Mouse (Mus musculus) MN1 (cell line): Measurements from ENCODE around the gene Aurkb.
A peak's percentile ranks its signal among the peaks of the same experiment; 100 is the strongest.

Source experiments
- DNase-seq: peaks from one replicate; pipeline ENCODE4 v3.0.0-alpha.2; 2016; ENCODE audit warnings: low spot score

Gene Aurkb

DNA sequence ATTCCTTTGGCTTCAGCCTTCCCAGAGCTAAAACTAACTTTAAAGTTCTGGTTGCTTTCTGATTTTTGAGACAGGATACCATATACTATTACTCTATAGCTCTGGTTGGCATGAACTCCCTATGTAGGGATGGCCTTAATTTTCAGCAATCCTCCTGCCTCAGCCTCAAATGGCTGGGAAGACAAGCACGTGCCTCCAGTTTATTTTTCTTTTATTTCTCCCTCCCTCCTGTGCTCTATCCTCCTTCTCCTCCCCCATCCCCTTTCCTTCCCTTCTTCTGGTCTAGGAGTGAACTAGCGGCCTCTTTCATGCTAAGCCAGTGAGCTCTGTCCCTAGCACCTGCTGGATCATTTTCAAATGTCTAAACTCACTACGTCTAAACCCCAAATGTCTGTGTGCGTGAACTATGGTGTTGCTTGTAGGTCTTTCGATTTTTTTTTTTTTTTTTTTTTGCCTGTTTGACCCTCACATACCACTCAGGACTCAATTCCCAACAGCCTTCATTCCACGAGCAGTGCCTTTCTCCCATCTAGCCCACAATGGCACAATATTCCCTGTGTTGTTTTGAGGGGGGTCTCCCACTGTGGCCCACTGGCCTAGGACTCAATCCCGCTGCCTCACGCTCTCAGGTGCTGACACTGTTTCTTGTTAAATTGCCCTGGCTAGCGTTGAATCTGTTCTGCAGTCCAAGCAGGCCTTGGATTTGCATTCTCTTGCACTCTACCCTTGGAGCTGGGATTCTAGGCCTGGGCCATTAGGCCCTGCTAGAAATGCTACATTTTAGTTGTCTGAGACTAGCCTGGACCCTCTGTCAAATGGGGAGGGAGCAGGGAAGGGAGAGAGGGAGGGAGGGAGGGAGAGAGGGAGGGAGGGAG, 19.0 kb downstream of the Aurkb start:
- DNase-seq, result no peak

DNA sequence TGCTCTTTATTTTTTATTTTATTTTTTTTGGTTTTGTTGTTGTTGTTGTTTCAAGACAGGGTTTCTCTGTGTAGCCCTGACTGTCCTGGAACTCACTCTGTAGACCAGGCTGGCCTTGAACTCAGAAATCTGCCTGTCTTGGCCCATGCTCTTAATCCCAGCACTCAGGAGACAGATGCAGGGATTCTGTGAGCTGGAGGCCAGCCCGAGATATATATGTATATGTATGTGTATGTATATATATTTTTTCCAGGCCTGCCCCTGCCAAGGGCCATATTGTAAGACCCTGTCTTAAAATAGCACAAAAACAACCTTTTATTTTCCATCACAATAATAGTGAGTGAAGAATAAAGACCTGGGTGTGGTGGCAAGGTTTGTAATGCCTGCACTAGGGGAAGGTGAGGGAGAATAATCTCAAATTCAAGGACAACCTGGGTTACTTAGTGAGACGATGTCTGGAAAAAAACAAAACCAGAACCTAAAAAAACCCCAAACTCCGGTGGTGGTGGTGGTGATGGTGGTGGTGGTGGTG, 20.0 kb downstream of the Aurkb start:
- no peak for DNase-seq

DNA sequence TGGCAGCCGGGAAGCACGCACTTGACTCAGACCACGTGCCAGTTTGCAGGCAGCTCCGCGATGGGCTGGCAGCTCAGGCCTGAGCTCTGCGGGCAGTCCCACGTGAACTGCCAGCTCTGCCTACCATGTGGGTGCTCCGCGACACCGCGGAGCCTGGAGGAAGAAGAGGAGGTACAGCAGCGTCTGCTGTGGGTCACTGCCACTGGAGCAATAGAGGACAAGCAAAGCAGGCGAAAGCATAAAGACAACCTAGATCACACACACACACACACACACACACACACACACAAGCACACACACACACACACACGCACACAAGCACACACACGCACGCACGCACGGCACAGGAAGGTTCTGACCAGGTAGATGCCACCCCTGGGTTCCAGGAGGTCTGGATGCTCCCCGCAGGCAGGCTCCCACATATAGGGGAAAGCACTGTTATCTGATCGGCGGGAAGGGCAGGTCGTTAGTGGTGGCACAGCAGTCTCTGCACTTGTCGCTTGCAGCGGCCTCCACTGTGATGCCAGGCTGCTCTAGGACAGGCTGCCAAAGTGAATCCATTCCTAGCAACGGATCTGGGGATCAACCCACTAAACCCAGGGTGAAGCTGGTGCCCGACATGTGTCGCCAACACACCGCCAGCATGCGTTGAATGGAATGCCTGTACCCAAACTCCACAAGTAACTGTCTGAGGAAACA, 20.9 kb downstream of the Aurkb start:
- peak; percentile 72 for DNase-seq

DNA sequence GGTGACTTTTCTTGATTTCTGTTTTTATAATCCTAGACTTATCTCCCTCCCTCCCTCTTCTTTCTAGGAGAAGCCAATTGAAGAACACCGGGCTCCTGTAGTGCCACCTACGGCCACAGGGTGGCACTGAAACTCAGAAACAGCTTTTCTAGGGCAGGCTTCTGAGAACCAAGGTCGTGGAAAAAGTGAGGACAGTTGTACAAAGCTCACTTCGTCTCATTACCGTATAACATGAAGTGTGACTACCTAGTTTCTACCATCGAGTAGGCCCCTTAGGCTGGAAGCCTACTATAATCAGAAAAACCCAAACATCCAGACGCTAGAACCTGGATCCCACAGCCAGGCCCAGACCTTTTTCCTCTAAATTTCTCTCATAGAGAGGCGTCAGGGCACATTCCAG, 21.5 kb downstream of the Aurkb start:
- peak; percentile 90 for DNase-seq

DNA sequence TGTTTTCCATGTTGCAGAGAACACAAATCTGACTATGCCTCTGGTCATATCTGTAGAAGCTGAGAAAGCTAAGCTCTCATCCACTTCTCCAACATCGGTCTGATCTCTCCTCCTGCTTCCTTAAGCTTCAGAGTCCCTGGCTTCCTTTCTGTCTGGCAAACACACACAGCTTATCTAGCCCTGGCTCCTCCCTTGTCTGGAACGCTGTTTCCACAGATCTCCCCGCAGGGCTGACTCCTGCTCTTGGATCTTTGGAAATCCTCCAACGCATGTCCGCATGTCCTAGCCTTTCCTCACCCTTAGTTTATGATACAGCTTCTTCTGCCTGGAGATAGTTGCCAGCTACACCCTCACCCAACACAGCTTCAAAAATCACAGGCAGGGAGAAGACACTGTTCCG, 22.2 kb downstream of the Aurkb start:
- DNase-seq, result peak; percentile 43

DNA sequence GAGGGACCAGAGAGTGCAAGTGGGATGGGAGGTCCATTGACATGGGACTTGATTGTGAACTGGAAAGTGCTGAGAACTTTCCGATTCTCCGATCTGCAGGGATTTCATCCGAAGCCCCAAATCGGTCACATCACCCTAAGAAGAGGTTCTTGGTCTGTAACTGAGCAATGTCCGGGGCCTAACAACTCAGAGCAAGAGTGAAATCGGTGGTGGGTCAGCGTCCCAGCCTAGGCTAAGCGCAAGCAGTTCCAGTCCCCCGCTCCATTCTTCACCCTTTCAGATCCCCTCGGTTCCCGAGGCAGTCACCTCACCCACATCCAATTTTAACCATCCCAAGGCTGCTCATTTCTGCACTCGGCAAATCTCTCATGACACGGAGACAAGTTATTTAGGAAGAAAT, 24.6 kb downstream of the Aurkb start:
- DNase-seq, result no peak

DNA sequence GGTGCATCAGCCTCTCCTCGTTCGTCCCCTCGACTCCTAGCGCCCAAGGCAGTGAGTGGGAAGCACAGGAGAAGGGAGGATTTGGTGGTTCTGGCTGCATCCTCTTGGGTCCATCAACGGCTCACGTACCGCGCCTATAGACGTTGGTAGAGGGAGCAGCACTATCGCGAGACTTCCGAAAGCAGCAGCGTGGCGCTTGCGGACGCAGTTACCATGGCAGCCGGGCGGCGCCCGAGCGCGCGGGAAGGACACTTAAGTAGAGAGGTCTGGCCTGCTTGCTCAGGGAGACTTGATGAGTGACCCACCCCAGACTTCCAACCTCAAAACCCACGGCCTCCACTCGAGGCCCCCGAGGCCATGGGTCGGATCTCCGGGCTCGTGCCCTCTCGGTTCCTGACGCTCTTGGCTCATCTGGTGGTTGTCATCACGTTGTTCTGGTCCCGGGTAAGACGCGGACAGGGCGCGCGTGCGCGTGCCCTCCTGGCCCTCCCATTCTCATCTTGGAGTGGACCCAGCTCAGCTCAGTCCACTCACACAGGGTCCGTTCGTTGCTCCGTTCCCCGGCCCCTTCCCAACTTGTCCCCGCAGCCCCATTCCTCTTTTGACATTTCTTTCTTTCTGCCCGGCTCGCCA, 25.3 kb downstream of the Aurkb start, which contains the start of gene Tmem107:
Gene Tmem107 (plus strand): TSS at position 217 of the 633 bp plus-strand sequence.
- peak; percentile 96 for DNase-seq

DNA sequence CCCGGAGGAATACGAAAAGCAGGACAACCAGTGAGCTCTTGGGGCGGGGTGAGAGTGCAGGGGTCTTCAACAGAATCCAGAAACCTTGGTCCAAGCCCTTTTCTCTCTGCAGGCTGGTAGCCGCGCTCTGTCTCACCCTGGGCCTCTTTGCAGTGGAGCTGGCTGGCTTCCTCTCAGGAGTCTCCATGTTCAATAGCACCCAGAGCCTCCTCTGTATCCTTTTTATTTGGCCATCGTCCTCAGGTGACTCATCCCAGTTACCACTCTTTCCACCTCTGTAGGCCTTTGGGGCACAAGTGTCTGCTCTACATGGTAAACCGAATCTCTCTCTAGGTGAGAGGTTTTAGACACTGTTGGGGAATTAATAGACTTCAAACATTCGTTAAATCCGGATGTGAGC, 25.8 kb downstream of the Aurkb start:
- peak; percentile 43 for DNase-seq

DNA sequence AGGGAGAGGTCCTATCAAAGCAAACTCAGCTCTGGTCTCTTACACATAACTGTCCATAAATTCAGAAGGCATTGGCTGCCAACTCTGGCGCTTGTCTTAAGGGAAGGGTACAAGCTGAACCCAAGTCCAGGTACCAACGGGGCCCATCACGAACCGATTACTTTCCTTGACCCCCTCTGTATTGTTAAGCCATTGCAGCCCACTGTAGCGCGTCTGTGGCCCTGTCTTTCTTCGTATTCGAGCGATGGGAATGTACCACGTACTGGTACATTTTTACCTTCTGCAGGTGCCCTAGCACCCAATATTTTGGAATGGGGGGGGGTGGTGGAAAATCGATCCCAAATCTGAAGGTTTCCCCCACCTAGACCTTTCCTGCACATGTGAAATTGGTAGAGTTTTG, 26.8 kb downstream of the Aurkb start:
- DNase-seq, result no peak

DNA sequence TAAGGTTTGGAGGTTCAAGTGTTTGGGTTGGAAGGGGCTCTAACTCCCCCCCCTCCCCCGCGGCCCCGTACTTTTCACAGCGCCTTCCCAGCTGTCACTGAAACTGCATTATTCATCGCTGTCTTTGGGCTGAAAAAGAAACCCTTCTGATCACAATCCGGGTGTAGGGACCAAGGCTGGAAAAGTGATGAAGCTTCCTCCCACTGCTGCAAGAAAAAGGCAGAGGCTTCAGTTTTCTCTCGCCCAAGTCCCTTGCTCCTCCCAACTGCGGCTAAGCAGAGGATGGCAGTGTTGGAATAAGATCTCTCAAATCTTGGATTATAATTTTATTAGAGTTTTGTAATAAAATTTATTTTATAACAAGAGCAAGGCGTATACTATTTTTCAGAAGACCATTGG, 27.2 kb downstream of the Aurkb start:
- no peak for DNase-seq

DNA sequence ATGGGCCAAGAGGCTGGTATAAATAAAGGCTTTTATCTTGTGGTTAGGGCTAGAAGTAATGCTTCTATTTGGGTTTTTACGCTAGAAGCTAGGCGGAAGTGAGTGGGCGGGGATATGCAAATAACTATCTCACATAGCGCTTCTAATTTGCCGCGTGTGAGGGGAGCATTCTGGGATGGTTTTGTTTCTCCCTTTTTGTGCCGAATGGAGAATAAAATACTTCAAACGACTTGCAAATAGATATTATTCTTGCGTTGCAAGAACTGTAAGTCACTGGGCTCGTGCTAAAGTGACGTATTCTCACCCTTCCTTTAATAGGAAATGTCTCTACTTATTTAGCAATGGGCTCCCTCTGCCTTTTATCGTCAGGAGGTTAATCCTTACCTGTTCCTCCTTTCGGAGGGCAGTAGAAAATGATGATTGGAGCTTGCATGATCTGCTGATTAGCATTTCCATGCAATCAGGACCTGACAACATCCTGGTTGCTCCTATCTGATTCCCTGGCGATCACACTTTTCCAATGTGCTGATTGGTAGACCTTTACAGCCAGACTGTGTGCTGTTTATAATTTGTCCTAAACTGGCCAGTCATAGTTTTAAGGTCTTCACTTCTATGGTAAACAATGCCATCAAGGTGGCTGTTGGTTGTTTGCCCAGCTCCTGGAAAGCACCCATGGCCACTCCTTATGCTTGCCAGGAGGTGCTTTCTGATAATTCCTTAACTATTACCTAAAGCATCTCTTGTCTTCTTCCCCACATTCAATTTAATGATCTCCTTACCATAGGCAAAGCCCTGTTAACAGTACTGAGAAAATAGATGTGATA, 27.8 kb downstream of the Aurkb start:
- DNase-seq, result peak; percentile 93

DNA sequence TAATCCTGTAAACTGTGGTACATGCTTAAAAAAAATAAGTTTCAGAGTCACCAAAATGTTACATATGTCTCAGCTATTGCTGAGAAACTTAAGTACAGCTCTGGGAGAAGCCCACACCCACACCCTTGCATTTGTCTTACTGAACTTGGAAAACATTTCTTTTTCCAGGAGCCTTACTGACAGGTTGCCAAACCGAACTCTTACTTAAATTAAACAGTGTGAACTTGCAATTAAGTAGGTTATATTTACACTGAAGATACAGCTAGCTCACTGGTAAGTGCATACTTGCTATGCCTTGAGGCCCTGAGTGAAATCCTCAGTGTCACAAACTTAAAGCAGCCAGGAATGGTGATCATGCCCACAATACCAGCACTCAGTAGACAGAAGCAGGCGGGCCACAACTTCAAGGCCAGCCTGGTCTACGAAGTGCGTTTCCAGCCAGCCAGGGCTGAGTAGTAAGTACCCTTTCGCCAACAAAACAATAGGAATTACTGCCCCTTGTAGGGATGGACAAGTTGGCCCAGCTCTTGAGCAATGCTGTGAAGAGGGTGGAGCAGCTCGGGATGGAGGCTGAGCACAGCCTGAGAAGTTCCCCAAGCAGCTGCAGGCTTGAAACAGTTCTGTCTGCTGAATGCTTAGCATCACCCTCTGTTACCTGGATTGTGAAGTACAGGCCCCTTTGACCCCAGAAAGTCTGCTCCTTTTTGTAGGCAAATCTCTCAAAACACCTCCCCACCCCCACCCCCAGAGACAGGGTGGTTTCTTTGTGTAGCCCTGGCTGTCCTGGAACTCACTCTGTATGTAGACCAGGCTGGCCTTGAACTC, 28.7 kb downstream of the Aurkb start:
- no peak for DNase-seq

DNA sequence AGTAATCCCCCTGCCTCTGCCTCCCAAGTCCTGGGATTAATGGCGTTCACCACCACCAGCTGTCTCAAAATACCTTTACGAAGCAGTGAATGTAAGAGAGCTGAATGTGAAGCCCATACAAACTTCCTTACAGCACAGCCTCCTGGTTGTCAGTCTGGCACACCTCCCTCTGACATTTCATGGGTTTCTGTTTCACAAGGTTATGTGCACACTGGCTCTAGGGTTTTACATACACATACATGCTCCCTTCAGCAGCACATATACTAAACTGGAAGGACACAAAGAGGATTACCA, 29.3 kb downstream of the Aurkb start:
- DNase-seq, result no peak

DNA sequence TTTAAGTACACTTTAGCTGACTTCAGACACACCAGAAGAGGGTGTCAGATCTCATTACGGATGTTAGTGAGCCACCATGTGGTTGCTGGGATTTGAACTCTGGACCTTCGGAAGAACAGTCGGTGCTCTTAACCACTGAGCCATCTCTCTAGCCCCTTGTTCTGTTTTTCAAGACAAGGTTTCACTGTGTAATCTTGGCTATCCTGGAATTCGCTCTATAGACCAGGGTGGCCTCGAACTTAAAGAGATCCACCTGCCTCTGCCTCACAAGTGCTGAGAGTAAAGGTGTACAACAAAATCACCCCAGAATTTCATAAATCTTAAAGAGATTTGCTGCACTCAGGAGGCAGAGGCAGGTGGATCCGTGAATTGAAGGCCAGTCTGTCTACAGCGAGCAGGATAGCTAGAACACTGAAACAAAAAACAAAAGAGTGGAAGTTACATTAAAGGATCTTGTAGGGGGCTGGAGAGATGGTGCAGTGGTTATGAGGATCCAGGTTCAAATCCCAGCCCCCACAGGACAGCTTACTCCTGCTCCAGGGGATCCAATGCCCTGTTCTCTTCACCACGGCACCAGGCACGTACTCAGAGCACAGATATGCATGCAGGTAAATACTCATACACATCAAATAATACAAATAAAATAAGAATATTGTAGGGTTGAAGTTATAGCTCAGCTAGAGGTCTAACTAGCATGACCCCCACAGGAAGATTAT, 30.5 kb downstream of the Aurkb start:
- DNase-seq, result no peak

DNA sequence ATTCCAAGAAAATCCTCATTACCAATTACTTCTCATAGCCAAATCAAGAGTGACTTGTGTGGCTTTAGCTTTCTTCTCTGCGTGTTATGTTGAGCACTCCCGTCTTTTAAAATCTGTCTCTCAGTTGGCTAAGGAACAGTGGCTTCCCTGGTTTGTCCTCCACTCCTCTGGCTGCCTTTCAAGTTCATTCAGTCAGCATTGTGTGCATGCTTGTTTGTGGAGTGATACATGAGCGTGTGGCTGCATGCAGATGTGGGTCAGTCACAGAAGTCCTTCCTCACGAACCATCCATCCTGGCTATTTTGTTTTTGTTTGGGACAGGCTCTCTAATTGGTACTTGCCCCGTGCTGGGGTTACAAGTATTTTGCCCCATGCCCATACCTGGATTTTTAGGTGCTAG, 31.1 kb downstream of the Aurkb start:
- DNase-seq, result no peak

DNA sequence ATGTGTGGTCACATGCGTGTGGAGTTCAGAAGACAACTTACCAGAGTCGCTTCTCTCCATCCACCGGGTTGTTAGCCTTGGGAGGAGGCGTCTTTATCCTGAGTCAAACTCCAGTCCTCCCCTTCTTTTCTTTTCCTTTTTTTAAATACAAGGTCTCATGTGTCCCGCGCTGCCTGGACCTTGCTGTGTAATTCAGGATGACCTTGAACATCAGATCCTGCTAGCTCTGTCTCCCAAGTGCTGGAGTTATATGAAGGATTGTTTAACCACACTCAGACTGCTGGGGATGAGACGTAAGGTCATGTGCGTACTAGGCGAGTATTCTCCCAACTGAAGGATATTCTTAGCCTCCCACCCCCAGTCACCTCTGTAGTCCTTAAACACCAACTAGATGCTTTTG, 31.9 kb downstream of the Aurkb start:
- DNase-seq, result no peak

DNA sequence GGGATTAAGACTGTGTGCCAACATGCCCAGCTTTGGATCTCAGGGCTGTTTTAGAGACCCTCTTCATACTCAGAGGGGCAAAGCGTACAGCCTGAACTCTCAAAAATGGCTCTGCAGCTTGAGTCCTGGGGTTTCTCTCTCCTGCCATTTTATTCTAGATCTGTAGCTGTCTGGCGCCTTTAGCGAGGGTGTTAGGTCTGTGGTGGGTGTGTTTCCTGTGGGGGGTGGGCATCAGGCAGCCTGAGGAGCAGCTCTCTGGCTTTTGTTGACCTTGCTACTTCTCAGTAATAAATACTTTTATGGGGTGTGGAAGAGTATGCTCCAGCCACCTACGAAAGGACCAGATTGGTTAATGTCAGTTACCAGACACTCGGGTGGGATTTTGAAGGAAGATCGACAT, 32.6 kb downstream of the Aurkb start:
- no peak for DNase-seq

DNA sequence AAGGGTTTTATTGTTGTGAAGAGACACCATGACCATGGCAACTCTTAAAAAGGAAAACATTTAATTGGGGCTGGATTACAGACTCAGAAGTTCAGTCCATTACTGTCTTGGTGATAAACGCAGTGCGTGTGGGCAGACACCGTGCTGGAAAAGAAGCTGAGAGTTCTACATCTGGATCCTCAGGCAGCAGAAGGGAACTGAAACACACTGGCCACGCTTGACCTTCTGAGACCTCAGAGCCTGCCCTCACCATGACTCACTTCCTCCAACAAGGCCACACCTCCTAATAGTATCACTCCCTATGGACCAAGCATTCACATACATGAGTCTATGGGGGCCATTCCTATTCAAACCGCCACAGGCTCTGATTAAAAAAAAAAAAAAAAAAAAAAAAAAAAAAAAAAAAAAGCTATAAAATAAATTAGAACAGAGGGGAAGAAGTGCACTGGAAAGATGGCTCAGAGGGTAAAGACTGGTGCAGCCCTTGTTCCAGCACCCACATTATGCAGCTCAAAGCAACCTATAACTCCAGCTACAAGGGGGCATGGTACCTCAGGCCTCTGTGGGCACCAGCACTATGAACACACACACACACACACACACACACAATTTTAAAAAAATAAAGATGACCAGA, 33.5 kb downstream of the Aurkb start:
- peak; percentile 70 for DNase-seq

DNA sequence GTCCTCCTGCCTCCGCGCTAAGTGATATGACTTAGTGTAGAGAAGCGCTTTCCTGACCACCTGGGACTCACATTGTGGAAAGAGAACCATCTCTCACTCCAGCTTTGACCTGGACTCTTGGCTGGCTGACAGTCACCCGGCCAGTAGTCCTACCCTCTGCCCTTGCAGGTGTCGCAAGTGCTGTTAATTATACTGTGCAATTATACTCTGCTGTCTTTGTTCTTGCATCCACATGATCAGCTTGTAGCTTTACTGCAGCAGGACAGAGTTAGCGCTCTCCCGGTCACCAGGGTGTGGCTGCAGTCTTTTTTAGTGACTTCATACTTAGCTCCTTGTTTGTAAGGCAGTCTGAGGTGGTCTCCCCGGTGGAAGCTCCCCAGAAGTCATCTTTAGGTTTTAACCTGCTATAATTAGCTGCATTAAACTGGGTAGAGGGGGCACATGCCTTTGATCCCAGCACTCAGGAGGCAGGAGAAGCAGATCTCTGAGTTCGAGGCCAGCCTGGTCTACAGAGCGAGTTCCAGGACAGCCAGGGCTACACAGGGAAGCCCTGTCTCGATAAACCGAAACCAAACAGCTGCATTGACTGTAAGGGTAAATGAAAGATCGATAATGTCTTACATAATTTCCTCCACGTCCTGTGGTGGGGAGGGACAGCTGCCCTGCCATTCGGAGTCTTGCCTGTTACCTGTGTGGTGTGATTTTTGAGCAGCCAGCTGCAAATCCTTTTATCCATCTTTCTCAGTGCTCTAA, 34.8 kb downstream of the Aurkb start:
- DNase-seq, result no peak
